Comparison of ENCODE assay signal across 8 mouse cellular contexts in genomic region chr4:123282500-123282899, GRCm38 (mm10). TPM values are rescaled to one million over a fixed set of nuclear protein-coding genes. Genes with fewer than 3 reads are reported as not detected.
DNase-seq lines count a peak whose midpoint lies in the region; ATAC-seq and TF ChIP-seq lines count a peak whose summit lies in the region.

No protein-coding gene starts in this region.

- TF ChIP-seq CTCF in gastrocnemius, adult 2 months (IDR thresholded peaks at IDR 0.05): no peak; the same call in 1 of the 2 replicates
- peak; percentile 90 for TF ChIP-seq CTCF in hindbrain, postnatal 0 days (IDR thresholded peaks at IDR 0.05; ENCODE audit: low read depth)

- H3K4me3 ChIP-seq in gastrocnemius, adult 2 months: peak overlapping the region; percentile 79
- peak overlapping the region; percentile 54 for H3K4me3 ChIP-seq in hindbrain, postnatal 0 days (ENCODE audit: low read length)
- H3K4me3 ChIP-seq in macrophage (ENCODE audit: inconsistent target): peak overlapping the region; percentile 43; the same call in 1 of the 2 replicates

- peak; percentile 93 for ATAC-seq in activated CD4-positive, CD25-positive, alpha-beta regulatory T cell, adult 4 months
- ATAC-seq in common myeloid progenitor, adult 5-6 weeks (replicated peaks; ENCODE audit: low read depth, poor library complexity, severe bottlenecking): peak; percentile 89
- peak; percentile 93 for ATAC-seq in hindbrain, postnatal 0 days

- intact Hi-C loops in gastrocnemius, adult 2 months (cut with DNase I): no loop called here

- H3K36me3 ChIP-seq in hindbrain, postnatal 0 days (ENCODE audit: insufficient read depth, low read length): no peaks in the 10 kb centered on the region; the same call in 1 of the 2 replicates
- H3K36me3 ChIP-seq in macrophage (ENCODE audit: inconsistent target): no peaks in the 10 kb centered on the region

- peaks cover 22% of the 10 kb centered on the region for H3K4me1 ChIP-seq in hindbrain, postnatal 0 days (ENCODE audit: insufficient read depth, low read length)

- no peaks in the 10 kb centered on the region for H3K9me3 ChIP-seq in hindbrain, postnatal 0 days (ENCODE audit: low read length)

- under 1% methylated on average over 25 of the region's 25 CpGs for WGBS in hindbrain, postnatal 0 days
- WGBS in macrophage (ENCODE audit: missing documents): 2% methylated on average over 22 of the region's 25 CpGs

- DNase-seq in gastrocnemius, adult 2 months: peak; percentile 96
- peak; percentile 93 for DNase-seq in hindbrain, postnatal 0 days (ENCODE audit: low spot score)
- peak; percentile 87 to 89 for DNase-seq in left cerebral cortex, adult 18-20 months (ENCODE audit: low spot score in 2 of 2)
- DNase-seq in retina, postnatal 7 days (ENCODE audit: low read depth, low spot score): peak; percentile 84
- peak; percentile 86 to 88 for DNase-seq in urinary bladder, adult 18-20 months (ENCODE audit: low spot score in 2 of 2)

- peaks cover 26% of the 10 kb centered on the region for H3K79me2 ChIP-seq in macrophage (ENCODE audit: inconsistent target)

- peak overlapping the region; percentile 95 for H3K27ac ChIP-seq in gastrocnemius, adult 2 months
- 0 out of 2 replicates have a peak overlapping the region, but pooled peaks have one; percentile 11 for H3K27ac ChIP-seq in hindbrain, postnatal 0 days
- H3K27ac ChIP-seq in macrophage: 0 out of 2 replicates have a peak overlapping the region, but pooled peaks have one; percentile 24

- H3K9ac ChIP-seq in hindbrain, postnatal 0 days (replicated peaks; ENCODE audit: low read length): peak overlapping the region; percentile 49; the same call in 1 of the 2 replicates

- H3K4me2 ChIP-seq in hindbrain, postnatal 0 days (ENCODE audit: low read depth, low read length): peak overlapping the region; percentile 70

- H3K27me3 ChIP-seq in hindbrain, postnatal 0 days (ENCODE audit: insufficient read depth, low read length): no peaks in the 10 kb centered on the region

RNA-seq across cellular contexts. Expression of gene Pabpc4, which starts 20.3 kb away (rescaled TPM):
- polyA plus RNA-seq in activated CD4-positive, CD25-positive, alpha-beta regulatory T cell, adult 4 months (2017; shearing (Covaris generic)): 10 to 100 TPM; 15.3 to 22.6 TPM
- 140 and 158 TPM in 2 replicates for total RNA-seq in common myeloid progenitor, adult 5-6 weeks (2017)
- total RNA-seq in gastrocnemius, adult 2 months (2021): 100 to 1,000 TPM; 325 to 341 TPM
- 100 and 137 TPM in 2 replicates for total RNA-seq in hindbrain, postnatal 0 days (2014; rRNA removed)
- polyA plus RNA-seq in hindbrain, postnatal 0 days (2015; fragmentation: Nextera tagmentation; extraction: Ambion mirVana): 19.9 and 22.7 TPM in 2 replicates
- total RNA-seq in left cerebral cortex, adult 18-20 months (2021): 10 to 100 TPM; 40.3 to 42.2 TPM
- total RNA-seq in macrophage (2018; cell fraction: chromatin; rRNA removed): 10 to 100 TPM; 17.4 to 94.4 (median 27.1) TPM
- total RNA-seq in macrophage (2018; cell fraction: cytosol; rRNA removed): 10 to 100 TPM in 23 of 26 experiments, 1 to 10 TPM in 3; 8.1 to 36.0 (median 20.7) TPM
- 10 to 100 TPM; 11.2 to 68.3 (median 22.8) TPM for total RNA-seq in macrophage (2018; cell fraction: nucleus; rRNA removed)
- polyA plus RNA-seq in macrophage (2018): 18.6 to 41.2 TPM (median 28.6 TPM) in 3 replicates

RNA-seq across cellular contexts. Expression of gene Oxct2a, which starts 40.9 kb away (rescaled TPM):
- polyA plus RNA-seq in activated CD4-positive, CD25-positive, alpha-beta regulatory T cell, adult 4 months (2017; shearing (Covaris generic)): not detected
- not detected in 2 replicates for total RNA-seq in common myeloid progenitor, adult 5-6 weeks (2017)
- under 1 TPM in 1 of 2 experiments, not detected in 1; 0.33 TPM for total RNA-seq in gastrocnemius, adult 2 months (2021)
- 0.25 and 0.47 TPM in 2 replicates for total RNA-seq in hindbrain, postnatal 0 days (2014; rRNA removed)
- 0.20 TPM in 2 replicates for polyA plus RNA-seq in hindbrain, postnatal 0 days (2015; fragmentation: Nextera tagmentation; extraction: Ambion mirVana)
- total RNA-seq in left cerebral cortex, adult 18-20 months (2021): under 1 TPM; 0.23 to 0.26 TPM
- not detected for total RNA-seq in macrophage (2018; cell fraction: chromatin; rRNA removed)
- not detected for total RNA-seq in macrophage (2018; cell fraction: cytosol; rRNA removed)
- total RNA-seq in macrophage (2018; cell fraction: nucleus; rRNA removed): 1 to 10 TPM in 1 of 26 experiments, not detected in 25; 1.1 TPM
- polyA plus RNA-seq in macrophage (2018): not detected in 3 replicates

RNA-seq across cellular contexts. Expression of gene Heyl, which starts 49.1 kb away (rescaled TPM):
- not detected for polyA plus RNA-seq in activated CD4-positive, CD25-positive, alpha-beta regulatory T cell, adult 4 months (2017; shearing (Covaris generic))
- total RNA-seq in common myeloid progenitor, adult 5-6 weeks (2017): not detected in 2 replicates
- 1 to 10 TPM; 5.1 to 6.4 TPM for total RNA-seq in gastrocnemius, adult 2 months (2021)
- total RNA-seq in hindbrain, postnatal 0 days (2014; rRNA removed): 5.1 and 6.5 TPM in 2 replicates
- polyA plus RNA-seq in hindbrain, postnatal 0 days (2015; fragmentation: Nextera tagmentation; extraction: Ambion mirVana): 3.5 TPM in 2 replicates
- total RNA-seq in left cerebral cortex, adult 18-20 months (2021): 1 to 10 TPM; 3.5 to 3.9 TPM
- not detected for total RNA-seq in macrophage (2018; cell fraction: chromatin; rRNA removed)
- total RNA-seq in macrophage (2018; cell fraction: cytosol; rRNA removed): not detected
- not detected for total RNA-seq in macrophage (2018; cell fraction: nucleus; rRNA removed)
- polyA plus RNA-seq in macrophage (2018): not detected in 3 replicates

Comparison
In these comparisons a context has a peak if more than half of its experiments do, and no peak if none do; other contexts are left out.
1. Peak in every context shown above with its lines: DNase-seq, ATAC-seq, H3K4me3 ChIP-seq and H3K27ac ChIP-seq.
2. H3K27ac ChIP-seq: peak in every context shown above with its lines; median percentile 95 in gastrocnemius, adult 2 months; 24 in macrophage; 11 in hindbrain, postnatal 0 days.